Mouse (Mus musculus): ENCODE results near the gene Wdr17. TPM values are rescaled to one million over a fixed set of nuclear protein-coding genes. Genes with fewer than 3 reads are reported as not detected.

Gene Wdr17
- polyA plus RNA-seq, 1 experiment from 2014 or later: 0.42 TPM

GRCm38 (mm10) chr8:54818651-54819050 is 68.3 kb downstream of the Wdr17 start:
- H3K4me2 ChIP-seq (ENCODE audit: low read depth, low read length): no peak overlapping the region
- H3K9ac ChIP-seq (ENCODE audit: low read length): no peak overlapping the region
- H3K36me3 ChIP-seq (ENCODE audit: control insufficient read depth, insufficient read depth): no peaks in the 10 kb centered on the region
- no peak overlapping the region for H3K4me3 ChIP-seq (ENCODE audit: low read length)
- H3K27me3 ChIP-seq (ENCODE audit: control insufficient read depth, insufficient read depth, low read length): no peaks in the 10 kb centered on the region
- H3K4me1 ChIP-seq (ENCODE audit: control insufficient read depth, insufficient read depth, low read length): no peaks in the 10 kb centered on the region
- H3K27ac ChIP-seq (ENCODE audit: low read length): no peak overlapping the region
- no peaks in the 10 kb centered on the region for H3K9me3 ChIP-seq (replicated peaks; ENCODE audit: control insufficient read depth, low read length)
- no peak for ATAC-seq (replicated peaks; ENCODE audit: extremely low read depth, insufficient read depth, low FRiP score)

- no peak overlapping the region for H3K4me2 ChIP-seq (ENCODE audit: low read depth, low read length)
- WGBS: 61% methylated on average over 6 of the region's 6 CpGs
- no peaks in the 10 kb centered on the region for H3K36me3 ChIP-seq (ENCODE audit: control insufficient read depth, insufficient read depth)
- no peaks in the 10 kb centered on the region for H3K27me3 ChIP-seq (ENCODE audit: control insufficient read depth, insufficient read depth, low read length)
- no peaks in the 10 kb centered on the region for H3K4me1 ChIP-seq (ENCODE audit: control insufficient read depth, insufficient read depth, low read length)
- H3K9me3 ChIP-seq (replicated peaks; ENCODE audit: control insufficient read depth, low read length): no peaks in the 10 kb centered on the region
- no peak overlapping the region for H3K4me3 ChIP-seq (ENCODE audit: low read length)
- no peak overlapping the region for H3K27ac ChIP-seq (ENCODE audit: low read length)
- H3K9ac ChIP-seq (ENCODE audit: low read length): no peak overlapping the region
- ATAC-seq (replicated peaks; ENCODE audit: extremely low read depth, insufficient read depth, low FRiP score): no peak
Observed at GRCm38 (mm10) chr8:54808217-54808616, 78.8 kb downstream of the Wdr17 start.

- Histone ChIP-seq H3K9ac (ENCODE audit: low read length) (no peak overlapping the region), H3K4me3 (ENCODE audit: low read length) (no peak overlapping the region), H3K27me3 (ENCODE audit: control insufficient read depth, insufficient read depth, low read length) (no peaks in the 10 kb centered on the region), H3K9me3 (replicated peaks; ENCODE audit: control insufficient read depth, low read length) (no peaks in the 10 kb centered on the region), H3K4me1 (ENCODE audit: control insufficient read depth, insufficient read depth, low read length) (no peaks in the 10 kb centered on the region), H3K4me2 (ENCODE audit: low read depth, low read length) (no peak overlapping the region), H3K36me3 (ENCODE audit: control insufficient read depth, insufficient read depth) (no peaks in the 10 kb centered on the region), H3K27ac (ENCODE audit: low read length) (no peak overlapping the region)
- 87% methylated on average over 6 of the region's 6 CpGs for WGBS
- no peak for ATAC-seq (replicated peaks; ENCODE audit: extremely low read depth, insufficient read depth, low FRiP score)
Observed at GRCm38 (mm10) chr8:54806173-54806572, 80.8 kb downstream of the Wdr17 start.

GRCm38 (mm10) chr8:54792699-54793061 is 94.3 kb downstream of the Wdr17 start:
- Histone ChIP-seq H3K4me3 (ENCODE audit: low read length) (no peak overlapping the region), H3K27ac (ENCODE audit: low read length) (no peak overlapping the region), H3K27me3 (ENCODE audit: control insufficient read depth, insufficient read depth, low read length) (no peaks in the 10 kb centered on the region), H3K9me3 (replicated peaks; ENCODE audit: control insufficient read depth, low read length) (no peaks in the 10 kb centered on the region), H3K36me3 (ENCODE audit: control insufficient read depth, insufficient read depth) (no peaks in the 10 kb centered on the region), H3K9ac (ENCODE audit: low read length) (no peak overlapping the region), H3K4me1 (ENCODE audit: control insufficient read depth, insufficient read depth, low read length) (no peaks in the 10 kb centered on the region), H3K4me2 (ENCODE audit: low read depth, low read length) (no peak overlapping the region)
- 93% methylated on average over 2 of the region's 2 CpGs for WGBS
- ATAC-seq (replicated peaks; ENCODE audit: extremely low read depth, insufficient read depth, low FRiP score): no peak

GRCm38 (mm10) chr8:54791858-54792698 is 94.9 kb downstream of the Wdr17 start:
- 75% methylated on average over 2 of the region's 2 CpGs for WGBS
- no peak overlapping the region for H3K27ac ChIP-seq (ENCODE audit: low read length)
- H3K9me3 ChIP-seq (replicated peaks; ENCODE audit: control insufficient read depth, low read length): no peaks in the 10 kb centered on the region
- no peak overlapping the region for H3K9ac ChIP-seq (ENCODE audit: low read length)
- no peak overlapping the region for H3K4me2 ChIP-seq (ENCODE audit: low read depth, low read length)
- H3K36me3 ChIP-seq (ENCODE audit: control insufficient read depth, insufficient read depth): no peaks in the 10 kb centered on the region
- no peak overlapping the region for H3K4me3 ChIP-seq (ENCODE audit: low read length)
- no peaks in the 10 kb centered on the region for H3K4me1 ChIP-seq (ENCODE audit: control insufficient read depth, insufficient read depth, low read length)
- H3K27me3 ChIP-seq (ENCODE audit: control insufficient read depth, insufficient read depth, low read length): no peaks in the 10 kb centered on the region
- no peak for ATAC-seq (replicated peaks; ENCODE audit: extremely low read depth, insufficient read depth, low FRiP score)

- peak overlapping the region; percentile 87 for H3K4me2 ChIP-seq (ENCODE audit: low read depth, low read length)
- peak overlapping the region; percentile 60 for H3K9ac ChIP-seq (ENCODE audit: low read length)
- H3K4me1 ChIP-seq (ENCODE audit: control insufficient read depth, insufficient read depth, low read length): peaks cover 2% of the 10 kb centered on the region; the same call in 1 of the 2 replicates
- ATAC-seq (replicated peaks; ENCODE audit: extremely low read depth, insufficient read depth, low FRiP score): 0 out of 2 replicates have a peak, but pooled peaks have one; percentile 58
- peak overlapping the region; percentile 56 for H3K4me3 ChIP-seq (ENCODE audit: low read length)
- WGBS: 12% methylated on average over 16 of the region's 16 CpGs
- H3K36me3 ChIP-seq (ENCODE audit: control insufficient read depth, insufficient read depth): no peaks in the 10 kb centered on the region
- no peaks in the 10 kb centered on the region for H3K27me3 ChIP-seq (ENCODE audit: control insufficient read depth, insufficient read depth, low read length)
- no peaks in the 10 kb centered on the region for H3K9me3 ChIP-seq (replicated peaks; ENCODE audit: control insufficient read depth, low read length)
- peak overlapping the region; percentile 50 for H3K27ac ChIP-seq (ENCODE audit: low read length)
Observed at GRCm38 (mm10) chr8:54780134-54780942, 106.6 kb downstream of the Wdr17 start.

- peak; percentile 73 for ATAC-seq (replicated peaks; ENCODE audit: extremely low read depth, insufficient read depth, low FRiP score)
- Histone ChIP-seq H3K4me3 (ENCODE audit: low read length) (peak overlapping the region; percentile 56), H3K9ac (ENCODE audit: low read length) (peak overlapping the region; percentile 60), H3K36me3 (ENCODE audit: control insufficient read depth, insufficient read depth) (no peaks in the 10 kb centered on the region), H3K4me2 (ENCODE audit: low read depth, low read length) (peak overlapping the region; percentile 87), H3K9me3 (replicated peaks; ENCODE audit: control insufficient read depth, low read length) (no peaks in the 10 kb centered on the region), H3K27me3 (ENCODE audit: control insufficient read depth, insufficient read depth, low read length) (no peaks in the 10 kb centered on the region), H3K4me1 (ENCODE audit: control insufficient read depth, insufficient read depth, low read length) (peaks cover 2% of the 10 kb centered on the region; the same call in 1 of the 2 replicates), H3K27ac (ENCODE audit: low read length) (peak overlapping the region; percentile 50)
- under 1% methylated on average over 23 of the region's 23 CpGs for WGBS
Observed at GRCm38 (mm10) chr8:54779317-54780133, 107.5 kb downstream of the Wdr17 start.

- H3K27ac ChIP-seq (ENCODE audit: low read length): no peak overlapping the region
- peaks cover 2% of the 10 kb centered on the region; the same call in 1 of the 2 replicates for H3K4me1 ChIP-seq (ENCODE audit: control insufficient read depth, insufficient read depth, low read length)
- H3K27me3 ChIP-seq (ENCODE audit: control insufficient read depth, insufficient read depth, low read length): no peaks in the 10 kb centered on the region
- H3K9me3 ChIP-seq (replicated peaks; ENCODE audit: control insufficient read depth, low read length): no peaks in the 10 kb centered on the region
- no peak overlapping the region for H3K4me3 ChIP-seq (ENCODE audit: low read length)
- no peak overlapping the region for H3K9ac ChIP-seq (ENCODE audit: low read length)
- H3K4me2 ChIP-seq (ENCODE audit: low read depth, low read length): no peak overlapping the region
- ATAC-seq (replicated peaks; ENCODE audit: extremely low read depth, insufficient read depth, low FRiP score): no peak
- H3K36me3 ChIP-seq (ENCODE audit: control insufficient read depth, insufficient read depth): no peaks in the 10 kb centered on the region
Observed at GRCm38 (mm10) chr8:54777012-54777411, 110.0 kb downstream of the Wdr17 start.

Measured in heart, embryonic 16.5 days (tissue).